Mouse (Mus musculus): ENCODE data around the gene Gtsf1l.
"Not testable (repeated sequence)": the region's sequence is repeated elsewhere in the genome, so short reads cannot be mapped to it uniquely, and the experiment has no call there.

The Gtsf1l gene

DNA sequence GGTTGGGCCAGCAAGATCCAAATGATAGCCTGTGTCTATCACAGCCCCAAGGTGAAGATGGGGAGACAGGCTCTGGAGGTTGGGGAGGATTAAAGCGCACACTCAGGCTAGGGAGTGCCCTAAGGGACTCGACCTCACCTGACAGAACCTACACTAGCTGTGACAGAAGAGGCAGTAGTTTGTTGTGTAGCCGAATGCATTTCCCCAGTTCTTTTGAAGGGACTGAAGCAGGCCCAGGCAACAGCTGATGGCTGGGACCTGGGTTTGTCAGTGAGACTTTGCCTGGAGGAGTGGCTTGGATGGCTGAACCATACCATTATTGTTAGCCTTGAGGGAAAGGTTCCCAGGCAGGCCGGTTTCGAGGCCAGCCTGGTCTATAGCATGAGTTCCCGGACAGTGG is 2.6 kb downstream of the Gtsf1l start:
- no peak for DNase-seq (ENCODE audit: low spot score)

- DNase-seq (ENCODE audit: low spot score): no peak
These were observed 3.1 kb downstream of the Gtsf1l start for GRCm38 (mm10) chr2:163084519-163084918.

DNA sequence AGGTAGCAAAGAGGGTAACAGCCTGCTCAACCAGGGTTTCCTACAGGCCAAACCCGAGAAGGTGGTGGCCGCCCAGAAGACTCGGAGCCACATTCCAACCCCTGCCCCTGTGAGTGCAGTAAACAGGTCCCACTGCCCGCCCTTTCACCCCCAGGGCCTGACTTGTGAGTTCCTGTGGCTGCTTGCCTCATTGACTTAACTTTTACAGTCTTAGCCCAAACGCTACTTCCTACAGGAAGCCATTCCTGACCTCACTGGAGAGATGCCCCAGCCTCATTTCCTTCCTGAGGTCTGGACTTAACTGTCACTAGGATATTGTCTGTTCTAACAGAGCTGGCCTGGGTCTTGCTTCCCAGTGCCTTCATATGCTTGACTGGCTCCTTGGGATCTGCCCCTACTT is 5.1 kb downstream of the Gtsf1l start:
- DNase-seq (ENCODE audit: low spot score): no peak

- no peak for DNase-seq (ENCODE audit: low spot score)
These were observed 8.6 kb downstream of the Gtsf1l start for GRCm38 (mm10) chr2:163079041-163079440.

- no peak for DNase-seq (ENCODE audit: low spot score)
These were observed 12.4 kb downstream of the Gtsf1l start for GRCm38 (mm10) chr2:163075234-163075633.

DNA sequence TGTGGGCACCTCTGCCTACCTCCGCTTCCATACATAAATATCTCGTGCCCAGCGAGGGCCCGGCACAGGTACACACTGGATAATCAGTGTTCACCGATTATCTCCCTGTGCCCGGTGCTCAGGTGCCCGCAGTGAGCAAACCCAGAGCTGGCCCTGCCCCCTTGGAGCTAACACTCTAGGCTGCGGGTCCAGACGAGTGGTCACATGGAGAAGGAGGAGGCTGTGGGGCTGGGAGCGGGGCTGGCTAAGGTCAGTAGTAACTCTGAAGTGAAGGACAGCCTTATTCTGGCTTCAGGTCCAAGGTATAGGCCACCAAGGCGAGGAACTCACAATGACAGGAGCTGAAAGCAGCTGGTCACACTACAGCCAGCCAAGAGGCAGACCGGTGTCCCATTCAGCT is 12.8 kb downstream of the Gtsf1l start:
- DNase-seq (ENCODE audit: low spot score): no peak

- no peak for DNase-seq (ENCODE audit: low spot score)
These were observed 13.6 kb downstream of the Gtsf1l start for GRCm38 (mm10) chr2:163074006-163074405.

- DNase-seq (ENCODE audit: low spot score): no peak
These were observed 14.5 kb downstream of the Gtsf1l start for GRCm38 (mm10) chr2:163073023-163073757.

GRCm38 (mm10) chr2:163071590-163071989 is 16.1 kb downstream of the Gtsf1l start:
- DNase-seq (ENCODE audit: low spot score): no peak

DNA sequence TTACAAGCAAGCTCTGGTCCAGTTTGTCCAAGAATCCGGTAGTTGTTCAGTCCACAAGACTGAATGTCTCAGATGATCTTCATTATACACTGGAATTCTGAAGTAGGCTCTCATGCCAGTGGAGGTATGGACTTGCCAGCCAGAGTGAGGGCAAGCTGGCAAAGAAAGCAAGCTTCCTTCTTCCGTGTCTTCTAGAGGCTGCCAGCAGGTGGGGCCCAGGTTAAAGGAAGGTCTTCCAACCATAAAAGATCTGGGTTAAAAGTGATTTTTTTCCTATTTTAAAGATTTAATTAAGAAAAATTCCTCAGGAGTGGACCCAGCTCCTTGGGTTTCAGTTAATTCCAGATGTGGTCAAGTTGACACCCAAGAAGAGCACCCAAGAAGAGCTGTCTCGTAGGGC is 17.4 kb downstream of the Gtsf1l start:
- peak; percentile 16 for DNase-seq (ENCODE audit: low spot score)

GRCm38 (mm10) chr2:163067233-163067632 is 20.4 kb downstream of the Gtsf1l start:
- DNase-seq (ENCODE audit: low spot score): no peak

DNA sequence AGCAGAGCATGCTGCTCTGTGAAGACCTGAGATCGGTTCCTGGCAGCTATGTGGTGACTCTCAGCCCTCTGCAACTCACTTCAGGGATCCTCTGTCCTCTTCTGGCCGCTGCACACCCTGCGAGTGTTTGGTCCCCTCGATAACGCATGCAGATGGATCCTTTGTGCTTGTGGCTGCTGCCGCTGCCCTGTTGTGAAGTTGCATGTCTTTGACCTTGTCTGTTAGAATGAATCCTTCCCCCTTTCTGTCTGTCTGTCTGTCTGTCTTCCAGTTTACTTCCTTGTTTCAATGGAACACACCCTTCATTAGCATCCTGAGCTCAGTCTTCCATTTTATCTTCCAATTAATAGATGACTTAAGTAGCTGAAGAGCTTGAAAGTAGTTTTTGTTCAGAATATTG is 21.3 kb downstream of the Gtsf1l start:
- DNase-seq (ENCODE audit: low spot score): no peak

GRCm38 (mm10) chr2:163062119-163062508 is 25.5 kb downstream of the Gtsf1l start:
- no peak for DNase-seq (ENCODE audit: low spot score)

GRCm38 (mm10) chr2:163061203-163062118 is 26.2 kb downstream of the Gtsf1l start:
- no peak for DNase-seq (ENCODE audit: low spot score)

DNA sequence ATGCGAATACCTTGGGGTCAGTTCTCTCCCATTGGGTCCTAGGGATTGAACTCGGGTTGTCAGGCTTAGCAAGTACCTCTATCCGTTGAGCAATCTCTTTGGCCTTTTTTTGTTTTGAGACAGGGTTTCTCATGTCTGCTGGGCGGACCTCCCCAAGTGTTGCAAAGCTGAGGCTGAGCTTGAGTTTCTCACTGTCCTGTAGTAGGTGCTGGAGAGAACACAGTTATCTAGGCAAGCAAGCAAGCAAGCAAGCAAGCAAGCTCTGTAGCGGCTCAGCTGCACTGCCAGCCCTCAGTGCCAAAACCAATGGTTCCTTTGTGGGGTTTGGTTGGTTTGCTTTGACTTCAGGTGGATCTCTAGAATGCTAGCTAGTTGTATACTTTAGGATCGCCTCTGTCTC is 27.0 kb downstream of the Gtsf1l start:
- DNase-seq (ENCODE audit: low spot score): no peak

- DNase-seq (ENCODE audit: low spot score): not testable (repeated sequence)
These were observed 28.7 kb downstream of the Gtsf1l start for GRCm38 (mm10) chr2:163058981-163059380.

DNA sequence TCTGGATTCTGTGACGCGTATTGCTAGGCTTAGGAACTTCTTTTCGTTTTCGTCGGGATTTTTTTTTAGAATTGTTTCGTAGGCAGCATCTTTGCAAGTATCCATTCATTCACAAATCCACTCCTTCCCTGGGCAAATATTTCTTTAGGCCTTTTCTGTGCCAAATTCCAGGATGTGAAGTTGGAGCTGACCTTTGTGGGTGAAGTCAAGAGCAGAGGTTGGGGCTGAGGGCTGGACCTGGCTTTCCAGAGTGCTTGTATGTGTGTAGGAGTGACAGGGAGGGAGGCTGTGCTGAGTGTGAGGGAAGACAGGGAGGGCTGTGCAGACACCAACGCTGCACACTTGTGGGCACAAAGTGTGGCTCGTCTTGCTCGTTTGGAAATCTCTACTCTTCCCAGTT is 31.1 kb downstream of the Gtsf1l start:
- DNase-seq (ENCODE audit: low spot score): no peak

DNA sequence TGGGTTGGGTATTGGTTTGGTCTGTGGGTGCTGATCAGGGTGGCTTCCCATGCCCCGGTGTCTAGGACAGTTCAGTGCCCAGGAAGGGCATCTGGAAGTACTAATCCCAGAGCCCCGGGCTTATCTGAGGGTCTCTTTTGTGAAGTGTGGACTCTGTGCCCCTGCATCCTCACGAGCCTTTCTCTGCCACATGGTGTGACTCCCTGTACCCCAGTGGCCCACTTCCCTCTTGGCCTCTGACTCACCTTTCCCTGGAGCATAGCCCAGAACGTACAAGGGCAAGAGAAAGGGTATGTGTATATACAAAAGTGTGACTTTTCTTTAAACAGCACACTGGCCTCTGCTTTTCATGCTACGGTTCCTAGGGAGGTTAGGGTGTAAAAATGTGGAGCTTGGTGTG is 31.9 kb downstream of the Gtsf1l start:
- peak; percentile 9 for DNase-seq (ENCODE audit: low spot score)

DNA sequence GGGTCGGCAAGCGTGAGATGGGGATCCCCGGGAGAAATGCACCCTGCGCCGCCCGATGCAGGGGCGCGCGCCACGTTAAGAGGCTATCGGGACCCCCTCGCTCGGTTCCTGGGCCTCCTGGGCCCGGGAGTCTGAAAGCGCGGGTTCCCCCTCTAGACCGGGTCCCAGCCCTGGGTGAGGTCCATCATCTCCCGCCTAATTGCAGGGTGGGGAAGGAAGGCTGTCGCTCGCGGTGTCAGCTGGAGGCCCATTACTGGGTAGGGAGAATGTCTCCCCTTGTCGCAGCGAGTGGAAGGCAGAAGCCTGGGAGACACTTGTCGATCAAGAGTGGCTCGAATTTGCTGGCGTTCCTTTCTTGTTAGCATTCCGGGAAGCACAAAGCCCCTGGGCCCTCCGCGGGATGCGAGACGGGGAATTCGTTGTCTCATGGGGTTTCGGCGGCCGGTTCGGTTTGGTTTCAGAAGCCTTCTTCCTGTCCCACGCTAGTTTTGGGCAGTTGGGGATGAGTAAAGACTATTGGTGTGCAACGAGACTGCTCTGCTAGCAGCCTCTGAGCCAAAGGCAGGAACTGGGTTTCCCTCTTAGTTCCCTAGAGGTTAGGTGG is 32.7 kb downstream of the Gtsf1l start:
- DNase-seq (ENCODE audit: low spot score): peak; percentile 37

- DNase-seq (ENCODE audit: low spot score): peak; percentile 97
These were observed 33.3 kb downstream of the Gtsf1l start, which contains the start of gene Mybl2 for GRCm38 (mm10) chr2:163054335-163054840. Gene Mybl2 (plus strand): TSS chr2:163054687.

DNA sequence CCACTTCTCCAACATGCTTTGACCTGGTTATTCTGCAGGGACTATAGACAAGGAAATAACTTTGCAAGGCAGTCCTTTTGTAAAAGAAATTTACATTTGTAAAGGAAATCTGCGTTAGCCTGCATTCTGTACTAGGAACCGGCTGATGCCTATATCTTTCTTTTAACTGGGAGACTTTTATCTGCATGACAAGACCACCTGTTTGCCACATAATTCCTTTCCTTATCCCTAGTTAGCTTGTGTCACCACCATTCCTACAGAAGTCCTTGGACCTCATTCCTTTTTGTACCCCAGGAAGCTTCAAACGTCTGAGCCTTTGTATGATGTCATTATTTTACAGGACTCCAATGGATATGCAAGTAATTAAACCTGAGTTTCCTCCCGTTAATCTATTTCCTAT is 34.8 kb downstream of the Gtsf1l start:
- no peak for DNase-seq (ENCODE audit: low spot score)

- no peak for DNase-seq (ENCODE audit: low spot score)
These were observed 35.6 kb downstream of the Gtsf1l start for GRCm38 (mm10) chr2:163052101-163052500.

- DNase-seq (ENCODE audit: low spot score): no peak
These were observed 36.0 kb downstream of the Gtsf1l start for GRCm38 (mm10) chr2:163051691-163052090.
